ENCODE assay signal across 10 mouse cellular contexts in genomic region chr12:112276651-112277050, GRCm38 (mm10).
DNase-seq lines count a peak whose midpoint lies in the region; ATAC-seq lines count a peak whose summit lies in the region.
"Had no signal": no experiment of that assay in that cellular context is flagged by ENCODE, and none has a peak within 500 bp of the region (broad histone marks: within the 10 kb centered on the region; RNA-seq: fewer than 3 reads in every experiment).

No protein-coding gene starts in this region.

- no peak overlapping the region for H3K4me2 ChIP-seq in hindbrain, embryonic 11.5 days (replicated peaks; ENCODE audit: low read depth, low read length)
- no peak overlapping the region for H3K4me2 ChIP-seq in hindbrain, embryonic 14.5 days (replicated peaks)
- H3K4me2 ChIP-seq in forebrain, embryonic 14.5 days (ENCODE audit: low read length), result no peak overlapping the region
- H3K4me2 ChIP-seq in intestine, embryonic 16.5 days (ENCODE audit: low read depth, low read length), result no peak overlapping the region
- H3K4me2 ChIP-seq: limb, embryonic 15.5 days had no signal

- no peak for ATAC-seq in hindbrain, embryonic 11.5 days (ENCODE audit: low FRiP score)
- ATAC-seq in hindbrain, embryonic 14.5 days (ENCODE audit: low FRiP score), result no peak
- ATAC-seq in forebrain, embryonic 14.5 days, result no peak; the same call in 1 of the 2 replicates
- ATAC-seq in intestine, embryonic 16.5 days, result 0 out of 2 replicates have a peak, but pooled peaks have one; percentile 22
- no peak for ATAC-seq in activated CD4-positive, CD25-positive, alpha-beta regulatory T cell, adult 4 months

- H3K9me3 ChIP-seq in hindbrain, embryonic 11.5 days (ENCODE audit: control insufficient read depth, low read length), result no peaks in the 10 kb centered on the region
- H3K9me3 ChIP-seq in hindbrain, embryonic 14.5 days (ENCODE audit: control insufficient read depth, low read length), result no peaks in the 10 kb centered on the region
- no peaks in the 10 kb centered on the region for H3K9me3 ChIP-seq in forebrain, embryonic 14.5 days (replicated peaks; ENCODE audit: control insufficient read depth, low read length)
- no peaks in the 10 kb centered on the region for H3K9me3 ChIP-seq in intestine, embryonic 16.5 days (ENCODE audit: control insufficient read depth, low read length)
- H3K9me3 ChIP-seq: limb, embryonic 15.5 days; megakaryocyte, embryonic 14.5 days had no signal

- peaks cover 8% of the 10 kb centered on the region for H3K4me1 ChIP-seq in hindbrain, embryonic 11.5 days (replicated peaks; ENCODE audit: control insufficient read depth, insufficient read depth, low read length)
- peaks cover 19% of the 10 kb centered on the region for H3K4me1 ChIP-seq in hindbrain, embryonic 14.5 days (replicated peaks; ENCODE audit: control insufficient read depth, insufficient read depth, low read length)
- peaks cover 11% of the 10 kb centered on the region for H3K4me1 ChIP-seq in forebrain, embryonic 14.5 days (ENCODE audit: control insufficient read depth, insufficient read depth, low read length)
- no peaks in the 10 kb centered on the region for H3K4me1 ChIP-seq in intestine, embryonic 16.5 days (ENCODE audit: control insufficient read depth, insufficient read depth, low read length)
- H3K4me1 ChIP-seq: megakaryocyte, embryonic 14.5 days had no signal

- 26% methylated on average over 7 of the region's 7 CpGs for WGBS in hindbrain, embryonic 11.5 days
- 12% methylated on average over 7 of the region's 7 CpGs for WGBS in hindbrain, embryonic 14.5 days
- WGBS in forebrain, embryonic 14.5 days, result 16% methylated on average over 7 of the region's 7 CpGs
- 32% methylated on average over 7 of the region's 7 CpGs for WGBS in intestine, embryonic 16.5 days

- peaks cover 6% of the 10 kb centered on the region for H3K27me3 ChIP-seq in hindbrain, embryonic 11.5 days (ENCODE audit: control insufficient read depth, insufficient read depth, low read length)
- no peaks in the 10 kb centered on the region; the same call in 1 of the 2 replicates for H3K27me3 ChIP-seq in hindbrain, embryonic 14.5 days (ENCODE audit: control insufficient read depth, insufficient read depth, low read length)
- no peaks in the 10 kb centered on the region for H3K27me3 ChIP-seq in forebrain, embryonic 14.5 days (replicated peaks; ENCODE audit: control insufficient read depth, insufficient read depth, low read length)
- no peaks in the 10 kb centered on the region for H3K27me3 ChIP-seq in intestine, embryonic 16.5 days (replicated peaks; ENCODE audit: control insufficient read depth, insufficient read depth, low read length)

- H3K27ac ChIP-seq in hindbrain, embryonic 11.5 days (ENCODE audit: low read depth, low read length), result peak overlapping the region; percentile 68
- H3K27ac ChIP-seq in hindbrain, embryonic 14.5 days, result no peak overlapping the region
- H3K27ac ChIP-seq in forebrain, embryonic 14.5 days (ENCODE audit: low read depth, low read length), result no peak overlapping the region
- no peak overlapping the region for H3K27ac ChIP-seq in intestine, embryonic 16.5 days (ENCODE audit: low read length)
- H3K27ac ChIP-seq: limb, embryonic 15.5 days had no signal

- peak; percentile 45 for DNase-seq in hindbrain, embryonic 11.5 days (ENCODE audit: low spot score)
- DNase-seq in hindbrain, embryonic 14.5 days (ENCODE audit: low spot score), result no peak
- DNase-seq in MN1 (ENCODE audit: low spot score), result peak; percentile 85
- peak; percentile 47 for DNase-seq in forebrain, embryonic 14.5 days (ENCODE audit: low spot score)
- DNase-seq in right cerebral cortex, postnatal 25 days, result no peak
- no peak for DNase-seq in cerebellum, adult 9-11 months

- H3K9ac ChIP-seq in hindbrain, embryonic 11.5 days (ENCODE audit: low read depth, low read length), result no peak overlapping the region
- H3K9ac ChIP-seq in hindbrain, embryonic 14.5 days, result no peak overlapping the region
- no peak overlapping the region for H3K9ac ChIP-seq in forebrain, embryonic 14.5 days (ENCODE audit: low read length)
- no peak overlapping the region for H3K9ac ChIP-seq in intestine, embryonic 16.5 days (ENCODE audit: low read depth, low read length)
- H3K9ac ChIP-seq: limb, embryonic 15.5 days had no signal

- H3K36me3 ChIP-seq in hindbrain, embryonic 11.5 days (ENCODE audit: control insufficient read depth, insufficient read depth, low read length), result no peaks in the 10 kb centered on the region
- H3K36me3 ChIP-seq in hindbrain, embryonic 14.5 days (replicated peaks; ENCODE audit: control insufficient read depth, insufficient read depth), result no peaks in the 10 kb centered on the region
- H3K36me3 ChIP-seq in forebrain, embryonic 14.5 days (ENCODE audit: control insufficient read depth, insufficient read depth, low read length), result no peaks in the 10 kb centered on the region
- no peaks in the 10 kb centered on the region for H3K36me3 ChIP-seq in intestine, embryonic 16.5 days (ENCODE audit: control insufficient read depth, insufficient read depth, low read length)
- H3K36me3 ChIP-seq: limb, embryonic 15.5 days had no signal

- H3K4me3 ChIP-seq in hindbrain, embryonic 11.5 days (ENCODE audit: low read depth, low read length), result no peak overlapping the region
- H3K4me3 ChIP-seq in hindbrain, embryonic 14.5 days (replicated peaks; ENCODE audit: low read length), result no peak overlapping the region
- H3K4me3 ChIP-seq in forebrain, embryonic 14.5 days (ENCODE audit: low read depth, low read length), result no peak overlapping the region
- H3K4me3 ChIP-seq in intestine, embryonic 16.5 days (ENCODE audit: low read length), result no peak overlapping the region
- H3K4me3 ChIP-seq: limb, embryonic 15.5 days; megakaryocyte, embryonic 14.5 days had no signal

Comparison
In these comparisons a context has a peak if more than half of its experiments do, and no peak if none do; other contexts are left out.
1. DNase-seq: peak in hindbrain, embryonic 11.5 days (single experiment), MN1 (single experiment) and forebrain, embryonic 14.5 days (single experiment); none in hindbrain, embryonic 14.5 days (single experiment), right cerebral cortex, postnatal 25 days (single experiment) and cerebellum, adult 9-11 months (single experiment).